Mouse (Mus musculus): ENCODE data around the gene Slamf8. TPM values are rescaled to one million over a fixed set of nuclear protein-coding genes. Genes with fewer than 3 reads are reported as not detected.

Gene Slamf8
- total RNA-seq, 2 experiments from 2014 or later = 0.40 to 0.50 TPM

GRCm38 (mm10) chr1:172593956-172594355 lies 3.6 kb upstream of the Slamf8 start:
- no peak for DNase-seq

GRCm38 (mm10) chr1:172593321-172593720 lies 3.0 kb upstream of the Slamf8 start:
- no peak for DNase-seq

GRCm38 (mm10) chr1:172585612-172586567 lies 4.5 kb downstream of the Slamf8 start:
- peak in 1 of 2 experiments; percentile 43 for DNase-seq

- DNase-seq = no peak
These were observed 5.3 kb downstream of the Slamf8 start for GRCm38 (mm10) chr1:172585026-172585425.

GRCm38 (mm10) chr1:172584271-172584670 lies 6.1 kb downstream of the Slamf8 start:
- DNase-seq = no peak

GRCm38 (mm10) chr1:172582436-172582835 lies 7.9 kb downstream of the Slamf8 start:
- DNase-seq = no peak

GRCm38 (mm10) chr1:172580116-172580515 lies 10.3 kb downstream of the Slamf8 start:
- DNase-seq = peak in 1 of 2 experiments; percentile 6

GRCm38 (mm10) chr1:172567758-172568157 lies 22.6 kb downstream of the Slamf8 start:
- DNase-seq = no peak

GRCm38 (mm10) chr1:172566131-172566530 lies 24.2 kb downstream of the Slamf8 start:
- peak in 1 of 2 experiments; percentile 9 for DNase-seq

- DNase-seq = no peak
These were observed 26.9 kb downstream of the Slamf8 start for GRCm38 (mm10) chr1:172563465-172563828.

GRCm38 (mm10) chr1:172562641-172563464 lies 27.5 kb downstream of the Slamf8 start:
- peak; percentile 81 to 87 for DNase-seq

- DNase-seq = no peak
These were observed 34.7 kb downstream of the Slamf8 start, which contains the start of gene Vsig8 for GRCm38 (mm10) chr1:172555638-172556037. Vsig8 (plus strand) TSS chr1:172555938.

GRCm38 (mm10) chr1:172552623-172553022 lies 37.7 kb downstream of the Slamf8 start:
- DNase-seq = no peak

- no peak for DNase-seq
These were observed 39.4 kb downstream of the Slamf8 start for GRCm38 (mm10) chr1:172551009-172551408.

- DNase-seq = peak; percentile 50 to 52
These were observed 39.8 kb downstream of the Slamf8 start for GRCm38 (mm10) chr1:172550551-172550951.

GRCm38 (mm10) chr1:172549717-172550116 lies 40.7 kb downstream of the Slamf8 start:
- DNase-seq = no peak

GRCm38 (mm10) chr1:172549314-172549713 lies 41.1 kb downstream of the Slamf8 start:
- DNase-seq = no peak

GRCm38 (mm10) chr1:172548501-172548900 lies 41.9 kb downstream of the Slamf8 start:
- peak in 1 of 2 experiments; percentile 12 for DNase-seq

GRCm38 (mm10) chr1:172546062-172546461 lies 44.3 kb downstream of the Slamf8 start:
- no peak for DNase-seq

GRCm38 (mm10) chr1:172540283-172540820 lies 50.0 kb downstream of the Slamf8 start:
- no peak for DNase-seq

GRCm38 (mm10) chr1:172539827-172540226 lies 50.5 kb downstream of the Slamf8 start:
- DNase-seq = no peak

- DNase-seq = no peak
These were observed 55.3 kb downstream of the Slamf8 start for GRCm38 (mm10) chr1:172535116-172535515.
